Mouse (Mus musculus): ENCODE measurements around the gene Psat1. TPM values are rescaled to one million over a fixed set of nuclear protein-coding genes. Genes with fewer than 3 reads are reported as not detected.
A peak's percentile ranks its signal among the peaks of the same experiment; 100 is the strongest.

The Psat1 gene
- total and polyA plus RNA-seq, 2 experiments from 2014 or later: 69.1 to 84.2 TPM

- WGBS: 97% methylated on average over 4 of the region's 4 CpGs
- DNase-seq (no peak), ATAC-seq (no peak)
- H3K36me3 ChIP-seq (ENCODE audit: insufficient read depth): no peaks in the 10 kb centered on the region
- TF ChIP-seq CTCF (IDR thresholded peaks at IDR 0.05; ENCODE audit: low read depth): no peak
- no peaks in the 10 kb centered on the region for H3K9me3 ChIP-seq (ENCODE audit: low read length)
- no peak overlapping the region for H3K9ac ChIP-seq
- H3K27ac ChIP-seq (ENCODE audit: low read depth, low read length): no peak overlapping the region
- H3K4me1 ChIP-seq (ENCODE audit: insufficient read depth): no peaks in the 10 kb centered on the region
- no peak overlapping the region for H3K4me2 ChIP-seq (ENCODE audit: low read depth)
- no peaks in the 10 kb centered on the region for H3K27me3 ChIP-seq (ENCODE audit: insufficient read depth, low read length)
- no peak overlapping the region for H3K4me3 ChIP-seq (ENCODE audit: low read depth, low read length)
Observed at GRCm38 (mm10) chr19:15892146-15892545, 55.0 kb downstream of the Psat1 start.

GRCm38 (mm10) chr19:15888466-15888865 is 58.7 kb downstream of the Psat1 start:
- Histone ChIP-seq H3K9me3 (ENCODE audit: low read length) (no peaks in the 10 kb centered on the region), H3K4me3 (ENCODE audit: low read depth, low read length) (no peak overlapping the region), H3K36me3 (ENCODE audit: insufficient read depth) (no peaks in the 10 kb centered on the region), H3K4me2 (ENCODE audit: low read depth) (no peak overlapping the region), H3K27me3 (ENCODE audit: insufficient read depth, low read length) (no peaks in the 10 kb centered on the region), H3K4me1 (ENCODE audit: insufficient read depth) (no peaks in the 10 kb centered on the region), H3K9ac (no peak overlapping the region), H3K27ac (ENCODE audit: low read depth, low read length) (no peak overlapping the region)
- TF ChIP-seq CTCF (IDR thresholded peaks at IDR 0.05; ENCODE audit: low read depth): no peak
- DNase-seq (no peak), ATAC-seq (no peak)
- WGBS: 94% methylated on average over 4 of the region's 4 CpGs

GRCm38 (mm10) chr19:15882705-15883426 is 64.3 kb downstream of the Psat1 start:
- no peaks in the 10 kb centered on the region for H3K27me3 ChIP-seq (ENCODE audit: insufficient read depth, low read length)
- H3K9me3 ChIP-seq (ENCODE audit: low read length): no peaks in the 10 kb centered on the region
- no peaks in the 10 kb centered on the region for H3K4me1 ChIP-seq (ENCODE audit: insufficient read depth)
- no peak for DNase-seq
- H3K36me3 ChIP-seq (ENCODE audit: insufficient read depth): no peaks in the 10 kb centered on the region
- ATAC-seq: no peak
- no peak overlapping the region for H3K4me2 ChIP-seq (ENCODE audit: low read depth)
- H3K9ac ChIP-seq: no peak overlapping the region
- H3K4me3 ChIP-seq (ENCODE audit: low read depth, low read length): no peak overlapping the region
- no peak for TF ChIP-seq CTCF (IDR thresholded peaks at IDR 0.05; ENCODE audit: low read depth)
- no peak overlapping the region for H3K27ac ChIP-seq (ENCODE audit: low read depth, low read length)
- 74% methylated on average over 11 of the region's 11 CpGs for WGBS

GRCm38 (mm10) chr19:15880731-15881130 is 66.4 kb downstream of the Psat1 start:
- DNase-seq (peak; percentile 10), ATAC-seq (no peak; the same call in 1 of the 2 replicates)
- no peak overlapping the region for H3K27ac ChIP-seq (ENCODE audit: low read depth, low read length)
- no peak overlapping the region for H3K4me3 ChIP-seq (ENCODE audit: low read depth, low read length)
- H3K9me3 ChIP-seq (ENCODE audit: low read length): no peaks in the 10 kb centered on the region
- H3K4me1 ChIP-seq (ENCODE audit: insufficient read depth): no peaks in the 10 kb centered on the region
- no peaks in the 10 kb centered on the region for H3K27me3 ChIP-seq (ENCODE audit: insufficient read depth, low read length)
- 65% methylated on average over 8 of the region's 8 CpGs for WGBS
- H3K36me3 ChIP-seq (ENCODE audit: insufficient read depth): no peaks in the 10 kb centered on the region
- no peak for TF ChIP-seq CTCF (IDR thresholded peaks at IDR 0.05; ENCODE audit: low read depth)
- no peak overlapping the region for H3K4me2 ChIP-seq (ENCODE audit: low read depth)
- H3K9ac ChIP-seq: no peak overlapping the region

- DNase-seq: no peak
- Histone ChIP-seq H3K4me1 (ENCODE audit: insufficient read depth) (no peaks in the 10 kb centered on the region), H3K27me3 (ENCODE audit: insufficient read depth, low read length) (no peaks in the 10 kb centered on the region), H3K9ac (no peak overlapping the region), H3K4me3 (ENCODE audit: low read depth, low read length) (no peak overlapping the region), H3K36me3 (ENCODE audit: insufficient read depth) (no peaks in the 10 kb centered on the region), H3K9me3 (ENCODE audit: low read length) (no peaks in the 10 kb centered on the region), H3K4me2 (ENCODE audit: low read depth) (no peak overlapping the region), H3K27ac (ENCODE audit: low read depth, low read length) (no peak overlapping the region)
- no peak for ATAC-seq
- no peak for TF ChIP-seq CTCF (IDR thresholded peaks at IDR 0.05; ENCODE audit: low read depth)
- WGBS: 93% methylated on average over 5 of the region's 5 CpGs
Observed at GRCm38 (mm10) chr19:15879271-15879670, 67.9 kb downstream of the Psat1 start.

- Histone ChIP-seq H3K4me3 (ENCODE audit: low read depth, low read length) (no peak overlapping the region), H3K27me3 (ENCODE audit: insufficient read depth, low read length) (no peaks in the 10 kb centered on the region), H3K36me3 (ENCODE audit: insufficient read depth) (no peaks in the 10 kb centered on the region), H3K4me2 (ENCODE audit: low read depth) (no peak overlapping the region), H3K27ac (ENCODE audit: low read depth, low read length) (no peak overlapping the region), H3K9ac (no peak overlapping the region), H3K4me1 (ENCODE audit: insufficient read depth) (no peaks in the 10 kb centered on the region), H3K9me3 (ENCODE audit: low read length) (no peaks in the 10 kb centered on the region)
- DNase-seq (peak; percentile 82), ATAC-seq (peak; percentile 89)
- TF ChIP-seq CTCF (IDR thresholded peaks at IDR 0.05; ENCODE audit: low read depth): peak; percentile 90
- 12% methylated on average over 7 of the region's 7 CpGs for WGBS
Observed at GRCm38 (mm10) chr19:15868865-15869698, 78.1 kb downstream of the Psat1 start.

- DNase-seq: no peak
- 70% methylated on average over 4 of the region's 4 CpGs for whole genome bisulfite sequencing
Observed at GRCm38 (mm10) chr19:15866851-15867250, 80.3 kb downstream of the Psat1 start.

More at GRCm38 (mm10) chr19:15866851-15867250, 80.3 kb downstream of the Psat1 start:
- H3K4me1 ChIP-seq (ENCODE audit: insufficient read depth): no peaks in the 10 kb centered on the region
- no peaks in the 10 kb centered on the region for H3K9me3 ChIP-seq (ENCODE audit: low read length)
- H3K27me3 ChIP-seq (ENCODE audit: insufficient read depth, low read length): no peaks in the 10 kb centered on the region
- no peak overlapping the region for H3K4me3 ChIP-seq (ENCODE audit: low read depth, low read length)
- H3K4me2 ChIP-seq (ENCODE audit: low read depth): no peak overlapping the region
- TF ChIP-seq CTCF (IDR thresholded peaks at IDR 0.05; ENCODE audit: low read depth): peak; percentile 34; the same call in 1 of the 2 replicates
- H3K36me3 ChIP-seq (ENCODE audit: insufficient read depth): no peaks in the 10 kb centered on the region
- ATAC-seq: no peak
- H3K27ac ChIP-seq (ENCODE audit: low read depth, low read length): no peak overlapping the region
- no peak overlapping the region for H3K9ac ChIP-seq
